Mouse (Mus musculus): ENCODE measurements at regions not wholly inside any gene's neighbourhood (a gene's known extent, or its start where the extent isn't known, plus 50 kb on each side); places are given as distances from the start of the nearest gene placed in this dataset.

- no peak overlapping the region for H3K4me2 ChIP-seq (ENCODE audit: insufficient read depth, low read depth, poor library complexity, severe bottlenecking)
- no peaks in the 10 kb centered on the region for H3K9me3 ChIP-seq (replicated peaks; ENCODE audit: low read length)
- no peak overlapping the region for H3K9ac ChIP-seq (ENCODE audit: insufficient read depth, low read depth)
- in situ Hi-C loops (cut with MboI; ENCODE audit: low pct_ligation_motif_present, low pct_unique_long_range_greater_than_20kb, low sequenced_read_pairs) = no loop called here
- H3K27me3 ChIP-seq (replicated peaks) = no peaks in the 10 kb centered on the region
- H3K79me2 ChIP-seq (replicated peaks; ENCODE audit: control insufficient read depth, extremely low read depth, insufficient read depth, poor library complexity, severe bottlenecking) = no peaks in the 10 kb centered on the region
- H3K4me1 ChIP-seq (ENCODE audit: control insufficient read depth in 1 of 2, insufficient read depth in 2 of 2) = peaks cover 4 to 41% of the 10 kb centered on the region in 2 experiments; a peak in 3 of 4 replicates
- no peak overlapping the region for H3K4me3 ChIP-seq (replicated peaks in 1 of 3; ENCODE audit: low read depth in 2 of 3, low read length in 2 of 3, poor library complexity in 1 of 3)
- H3K27ac ChIP-seq (ENCODE audit: insufficient read depth, low read depth) = peak overlapping the region; percentile 28; the same call in 1 of the 2 replicates
- no peaks in the 10 kb centered on the region for H3K36me3 ChIP-seq (replicated peaks in 1 of 2; ENCODE audit: control insufficient read depth in 1 of 2, insufficient read depth in 1 of 2, low read length in 1 of 2)
- dilution Hi-C loops (cut with MboI; ENCODE audit: extremely low pct_ligation_motif_present, extremely low pct_unique_long_range_greater_than_20kb, low sequenced_read_pairs) = no loop called here
- no peak for DNase-seq (ENCODE audit: extremely low read depth)
- TF ChIP-seq POLR2A (IDR thresholded peaks at IDR 0.05; ENCODE audit: low read depth, low read length) (no peak), EP300 (IDR thresholded peaks at IDR 0.05; ENCODE audit: low read length) (no peak), ETS1 (conservative IDR thresholded peaks at IDR 0.05; ENCODE audit: low read depth, low read length) (no peak), NELFE (IDR thresholded peaks at IDR 0.05; ENCODE audit: low read depth, low read length) (no peak), MAZ (IDR thresholded peaks at IDR 0.05; ENCODE audit: low read depth, low read length) (no peak), USF1 (IDR thresholded peaks at IDR 0.05; ENCODE audit: low read depth, low read length) (no peak), MAFK (IDR thresholded peaks at IDR 0.05; ENCODE audit: insufficient replicate concordance, low read length) (no peak), MXI1 (IDR thresholded peaks at IDR 0.05; ENCODE audit: low read depth, low read length) (no peak), SMC3 (IDR thresholded peaks at IDR 0.05; ENCODE audit: low read depth, low read length) (no peak), TBP (conservative IDR thresholded peaks at IDR 0.05; ENCODE audit: low read depth, low read length) (no peak), USF2 (conservative IDR thresholded peaks at IDR 0.05; ENCODE audit: low read depth, low read length) (no peak), MYC (IDR thresholded peaks at IDR 0.05; ENCODE audit: low read depth, low read length) (no peak), HCFC1 (IDR thresholded peaks at IDR 0.05; ENCODE audit: low read depth, low read length) (no peak), CHD1 (IDR thresholded peaks at IDR 0.05; ENCODE audit: low read depth, low read length) (no peak), PAX5 (IDR thresholded peaks at IDR 0.05; ENCODE audit: low read length) (no peak)
Measured at GRCm38 (mm10) chr2:79048020-79048419, 180.1 kb downstream of the Ube2e3 start.

GRCm38 (mm10) chr2:79048777-79049537 lies 181.0 kb downstream of the Ube2e3 start:
- dilution Hi-C loops (cut with MboI; ENCODE audit: extremely low pct_ligation_motif_present, extremely low pct_unique_long_range_greater_than_20kb, low sequenced_read_pairs) (no loop called here), in situ Hi-C loops (cut with MboI; ENCODE audit: low pct_ligation_motif_present, low pct_unique_long_range_greater_than_20kb, low sequenced_read_pairs) (no loop called here)
- Histone ChIP-seq H3K79me2 (replicated peaks; ENCODE audit: control insufficient read depth, extremely low read depth, insufficient read depth, poor library complexity, severe bottlenecking) (no peaks in the 10 kb centered on the region), H3K4me3 (replicated peaks in 1 of 3; ENCODE audit: low read depth in 2 of 3, low read length in 2 of 3, poor library complexity in 1 of 3) (no peak overlapping the region), H3K9me3 (replicated peaks; ENCODE audit: low read length) (no peaks in the 10 kb centered on the region), H3K4me2 (ENCODE audit: insufficient read depth, low read depth, poor library complexity, severe bottlenecking) (no peak overlapping the region), H3K36me3 (replicated peaks in 1 of 2; ENCODE audit: control insufficient read depth in 1 of 2, insufficient read depth in 1 of 2, low read length in 1 of 2) (no peaks in the 10 kb centered on the region), H3K27me3 (replicated peaks) (no peaks in the 10 kb centered on the region), H3K9ac (ENCODE audit: insufficient read depth, low read depth) (0 out of 2 replicates have a peak overlapping the region, but pooled peaks have one; percentile 26), H3K27ac (ENCODE audit: insufficient read depth, low read depth) (no peak overlapping the region), H3K4me1 (ENCODE audit: control insufficient read depth in 1 of 2, insufficient read depth in 2 of 2) (peaks cover 6 to 41% of the 10 kb centered on the region in 2 experiments; a peak in 3 of 4 replicates)
- no peak for DNase-seq (ENCODE audit: extremely low read depth)
- TF ChIP-seq E2F4 (IDR thresholded peaks at IDR 0.05; ENCODE audit: insufficient replicate concordance, low read depth, low read length) (no peak), ZNF384 (IDR thresholded peaks at IDR 0.05; ENCODE audit: low read depth, low read length) (0 out of 2 replicates have a peak, but pooled peaks have one; percentile 38)
